Mouse (Mus musculus) hindbrain, embryonic 15.5 days (tissue): ENCODE results near the gene C4bp. TPM values are rescaled to one million over a fixed set of nuclear protein-coding genes. Genes with fewer than 3 reads are reported as not detected.
A peak's percentile ranks its signal among the peaks of the same experiment; 100 is the strongest.

Experiments used
- ATAC-seq: fragments of 200-750 bp; cut with Nextera tagmentation; 2 replicates; pipeline ENCODE4 v1.8.0; 2017; ENCODE audit warnings: low read depth, moderate number of reproducible peaks, moderate TSS enrichment; ENCODE audit not compliant: low FRiP score
- H3K27ac ChIP-seq: fragments of 300-500 bp; sonication (generic); replicated peaks from 2 replicates; pipeline ENCODE4 v1.5.1; 2015; ENCODE audit warnings: mild to moderate bottlenecking, inconsistent platforms
- H3K27me3 ChIP-seq: fragments of 300-500 bp; sonication (generic); 2 replicates; pipeline ENCODE4 v1.6.1; 2015; ENCODE audit warnings: control low read depth, inconsistent platforms
- H3K36me3 ChIP-seq: fragments of 300-500 bp; sonication (generic); 2 replicates; pipeline ENCODE4 v1.6.1; 2015; ENCODE audit warnings: control low read depth, inconsistent platforms
- H3K4me1 ChIP-seq: fragments of 300-500 bp; sonication (generic); replicated peaks from 2 replicates; pipeline ENCODE4 v1.6.1; 2015; ENCODE audit warnings: control low read depth, inconsistent platforms
- H3K4me2 ChIP-seq: fragments of 300-500 bp; sonication (generic); 2 replicates; pipeline ENCODE4 v1.6.1; 2015; ENCODE audit warnings: moderate library complexity, mild to moderate bottlenecking, inconsistent platforms
- H3K4me3 ChIP-seq: fragments of 300-500 bp; sonication (generic); 2 replicates; pipeline ENCODE4 v1.5.1; 2015; ENCODE audit warnings: mild to moderate bottlenecking, inconsistent platforms
- H3K9ac ChIP-seq: fragments of 300-500 bp; sonication (generic); 2 replicates; pipeline ENCODE4 v1.6.1; 2015; ENCODE audit warnings: inconsistent platforms
- H3K9me3 ChIP-seq: fragments of 300-500 bp; sonication (generic); 2 replicates; pipeline ENCODE4 v1.6.1; 2016; ENCODE audit warnings: control low read depth, inconsistent platforms
- WGBS: fragments of 180-500 bp; shearing (Covaris S2); methylation state at CpG from one replicate; pipeline ENCODE4 v1.1.7; 2015; 5-methylcytosine and 5-hydroxymethylcytosine counted together
- polyA plus RNA-seq: library from polyadenylated mRNA; unstranded; fragments of >200 nt; fragmentation: Nextera tagmentation; extraction: Ambion mirVana; gene quantifications from 2 replicates; pipeline ENCODE4 v1.2.1, GENCODE M21; 2015

C4bp gene
- polyA plus RNA-seq, 1 experiment from 2014 or later, result not detected

DNA sequence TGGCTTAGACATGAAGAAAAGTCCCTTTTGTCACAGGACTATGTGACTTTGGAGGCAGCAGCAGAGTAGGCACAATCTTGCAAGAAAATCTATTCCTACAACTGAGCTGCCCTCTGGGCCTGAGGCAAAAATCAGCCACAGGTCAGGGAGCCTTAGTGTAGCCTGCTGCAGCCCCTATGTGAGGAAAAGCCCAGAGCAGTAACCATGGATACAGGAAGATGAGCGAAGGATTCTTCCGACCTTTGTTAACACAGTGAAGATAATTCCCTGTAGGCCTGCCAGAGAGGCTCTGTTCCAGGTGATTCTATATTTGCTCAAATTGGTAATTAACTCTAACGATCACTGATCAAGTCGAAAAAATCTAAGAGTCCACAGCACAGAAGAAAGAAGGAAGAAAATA is 17.3 kb downstream of the C4bp start:
- H3K27ac ChIP-seq, result no peak overlapping the region
- no peak for ATAC-seq
- no peak overlapping the region for H3K4me2 ChIP-seq
- no peak overlapping the region for H3K9ac ChIP-seq
- 48% methylated on average over 4 of the region's 4 CpGs for WGBS
- no peaks in the 10 kb centered on the region for H3K27me3 ChIP-seq
- no peaks in the 10 kb centered on the region for H3K36me3 ChIP-seq
- H3K4me3 ChIP-seq, result no peak overlapping the region
- no peaks in the 10 kb centered on the region; the same call in 1 of the 2 replicates for H3K4me1 ChIP-seq
- no peaks in the 10 kb centered on the region for H3K9me3 ChIP-seq

GRCm38 (mm10) chr1:130640967-130641366 is 20.5 kb downstream of the C4bp start:
- Histone ChIP-seq H3K36me3 (no peaks in the 10 kb centered on the region), H3K27ac (no peak overlapping the region), H3K4me3 (no peak overlapping the region), H3K9me3 (no peaks in the 10 kb centered on the region), H3K4me1 (no peaks in the 10 kb centered on the region; the same call in 1 of the 2 replicates), H3K27me3 (no peaks in the 10 kb centered on the region), H3K4me2 (no peak overlapping the region), H3K9ac (no peak overlapping the region)
- ATAC-seq, result no peak

- Histone ChIP-seq H3K27ac (no peak overlapping the region), H3K36me3 (no peaks in the 10 kb centered on the region), H3K9ac (no peak overlapping the region), H3K4me2 (0 out of 2 replicates have a peak overlapping the region, but pooled peaks have one; percentile 0), H3K4me3 (no peak overlapping the region), H3K27me3 (no peaks in the 10 kb centered on the region), H3K4me1 (no peaks in the 10 kb centered on the region), H3K9me3 (no peaks in the 10 kb centered on the region)
- ATAC-seq, result no peak
- 30% methylated on average over 16 of the region's 16 CpGs for WGBS
Measured at GRCm38 (mm10) chr1:130633761-130634410, 27.5 kb downstream of the C4bp start.

GRCm38 (mm10) chr1:130633316-130633715 is 28.1 kb downstream of the C4bp start:
- no peak overlapping the region for H3K4me2 ChIP-seq
- no peaks in the 10 kb centered on the region for H3K4me1 ChIP-seq
- H3K36me3 ChIP-seq, result no peaks in the 10 kb centered on the region
- WGBS, result 88% methylated on average over 8 of the region's 8 CpGs
- no peaks in the 10 kb centered on the region for H3K9me3 ChIP-seq
- no peak overlapping the region for H3K4me3 ChIP-seq
- no peak for ATAC-seq
- H3K27me3 ChIP-seq, result no peaks in the 10 kb centered on the region
- H3K27ac ChIP-seq, result no peak overlapping the region
- H3K9ac ChIP-seq, result no peak overlapping the region

DNA sequence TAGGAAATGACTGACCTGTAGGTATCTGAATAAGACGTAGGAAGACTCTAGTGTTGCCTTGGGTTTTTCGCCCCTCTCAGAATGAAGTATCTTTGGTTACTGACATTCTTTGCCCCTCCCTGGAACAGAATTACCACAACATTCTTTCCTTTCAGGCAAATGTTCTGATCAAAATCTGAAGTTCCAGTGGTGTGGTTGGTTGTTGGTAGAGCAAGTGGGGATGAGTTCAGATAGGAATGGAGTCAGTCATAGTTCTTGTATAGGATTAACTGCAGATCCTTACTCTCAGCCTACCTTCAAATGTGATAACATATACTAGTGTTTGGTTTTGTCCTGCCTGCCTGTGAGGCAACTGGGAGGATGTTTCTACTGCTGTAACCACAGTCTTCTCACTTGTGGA is 31.9 kb downstream of the C4bp start, which contains the start of gene Zp3r:
Zp3r (minus strand) TSS at position 101 of the 400 bp plus-strand sequence.
- Histone ChIP-seq H3K27me3 (no peaks in the 10 kb centered on the region), H3K4me3 (no peak within 1 kb of the TSS), H3K4me1 (no peaks in the 10 kb centered on the region), H3K4me2 (no peak within 1 kb of the TSS), H3K9ac (no peak within 1 kb of the TSS), H3K27ac (no peak within 1 kb of the TSS), H3K36me3 (no peaks in the 10 kb centered on the region), H3K9me3 (no peaks in the 10 kb centered on the region)
- ATAC-seq, result no peak
- WGBS, result 96% methylated on average over 2 of the region's 2 CpGs

DNA sequence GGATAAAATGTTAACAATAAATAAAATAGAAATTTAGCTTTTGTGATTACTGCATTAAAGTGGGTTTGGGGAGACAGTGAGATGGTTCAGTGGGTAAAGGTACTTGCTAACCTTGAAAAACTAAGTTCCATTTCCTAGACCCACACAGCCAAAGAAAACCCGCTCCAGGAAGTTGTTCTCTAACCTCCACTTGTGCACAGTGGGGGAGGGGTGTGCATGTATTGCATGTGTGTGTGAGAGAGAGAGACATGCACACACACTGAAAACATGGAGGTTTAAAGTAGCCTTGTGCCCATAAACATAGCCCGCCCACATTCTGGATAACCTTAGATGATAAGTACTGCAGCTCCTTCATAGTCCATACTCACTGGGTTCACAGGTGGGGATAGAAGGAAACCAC is 65.1 kb downstream of the C4bp start:
- ATAC-seq, result no peak
- no peaks in the 10 kb centered on the region for H3K4me1 ChIP-seq
- H3K27ac ChIP-seq, result no peak overlapping the region
- no peak overlapping the region for H3K4me3 ChIP-seq
- no peaks in the 10 kb centered on the region for H3K36me3 ChIP-seq
- H3K27me3 ChIP-seq, result no peaks in the 10 kb centered on the region
- no peak overlapping the region for H3K4me2 ChIP-seq
- WGBS, result 97% methylated on average over 2 of the region's 2 CpGs
- no peak overlapping the region for H3K9ac ChIP-seq
- no peaks in the 10 kb centered on the region for H3K9me3 ChIP-seq

GRCm38 (mm10) chr1:130588659-130589058 is 72.8 kb downstream of the C4bp start:
- no peaks in the 10 kb centered on the region for H3K4me1 ChIP-seq
- H3K36me3 ChIP-seq, result no peaks in the 10 kb centered on the region
- H3K4me2 ChIP-seq, result no peak overlapping the region
- ATAC-seq, result no peak
- WGBS, result 80% methylated on average over 9 of the region's 9 CpGs
- H3K9ac ChIP-seq, result no peak overlapping the region
- H3K27ac ChIP-seq, result no peak overlapping the region
- H3K9me3 ChIP-seq, result no peaks in the 10 kb centered on the region
- H3K4me3 ChIP-seq, result no peak overlapping the region
- H3K27me3 ChIP-seq, result no peaks in the 10 kb centered on the region

Other genes with a start within 250 kb of the C4bp start
- not detected in 2 replicates for gene Cd55b, start 238.6 kb downstream of the C4bp start, polyA plus RNA-seq
- 11.2 and 11.5 TPM in 2 replicates for gene Cd55, start 198.9 kb downstream of the C4bp start, polyA plus RNA-seq
- not detected in 2 replicates for gene Zp3r, start 32.0 kb downstream of the C4bp start, polyA plus RNA-seq
- gene Gm29427, start 54.2 kb upstream of the C4bp start, polyA plus RNA-seq, result 0.22 TPM in 1 of 2 replicates, not detected in the other
- 16.4 and 16.8 TPM in 2 replicates for gene Yod1, start 55.7 kb upstream of the C4bp start, polyA plus RNA-seq
- gene Pfkfb2, start 67.6 kb upstream of the C4bp start, polyA plus RNA-seq, result 17.3 and 20.2 TPM in 2 replicates
- 0.39 and 0.56 TPM in 2 replicates for gene AA986860, start 70.3 kb upstream of the C4bp start, polyA plus RNA-seq
- not detected in 2 replicates for gene Fcamr, start 139.3 kb upstream of the C4bp start, polyA plus RNA-seq
- not detected in 2 replicates for gene Pigr, start 165.1 kb upstream of the C4bp start, polyA plus RNA-seq
- gene Fcmr, start 204.0 kb upstream of the C4bp start, polyA plus RNA-seq, result 0.92 and 1.3 TPM in 2 replicates
- gene Il24, start 225.8 kb upstream of the C4bp start, polyA plus RNA-seq, result not detected in 2 replicates
- gene Il20, start 249.8 kb upstream of the C4bp start, polyA plus RNA-seq, result not detected in 2 replicates